Mouse (Mus musculus) MEL (cell line): ENCODE measurements around the gene Duxbl3. TPM values are rescaled to one million over a fixed set of nuclear protein-coding genes. Genes with fewer than 3 reads are reported as not detected.
"Not testable (repeated sequence)": the region's sequence is repeated elsewhere in the genome, so short reads cannot be mapped to it uniquely, and the experiment has no call there.

ENCODE experiments used
- DNase-seq: peaks from one replicate; pipeline ENCODE4 v3.0.0; 2011; ENCODE audit warnings: low read depth, low spot score
- H3K27ac ChIP-seq: 2 replicates; pipeline ENCODE4 v1.5.1; 2012; ENCODE audit warnings: low read depth, mild to moderate bottlenecking, control low read depth, low read length, moderate library complexity; ENCODE audit not compliant: control insufficient read depth
- H3K27me3 ChIP-seq, 2 experiments: fragments of 150-350 bp in 1 of 2; sonication (generic) in 1 of 2; 2 replicates each; pipeline ENCODE4 v1.6.1; 2012; ENCODE audit warnings: low read length in 2 of 2, mild to moderate bottlenecking in 2 of 2, improper control_type of control experiment in 1 of 2, moderate library complexity in 1 of 2; ENCODE audit not compliant: insufficient read depth in 2 of 2, control insufficient read depth in 1 of 2
- H3K36me3 ChIP-seq, 2 experiments: 2 replicates each; pipeline ENCODE4 v1.6.1; 2012 to 2014; ENCODE audit warnings: low read length in 2 of 2, improper control_type of control experiment in 1 of 2, inconsistent platforms in 1 of 2, mild to moderate bottlenecking in 1 of 2; ENCODE audit not compliant: insufficient read depth in 2 of 2, control insufficient read depth in 1 of 2
- H3K4me1 ChIP-seq, 2 experiments: fragments of 150-350 bp in 1 of 2; sonication (generic) in 1 of 2; 2 replicates each; pipeline ENCODE4 v1.6.1; 2012; ENCODE audit warnings: low read length in 2 of 2, improper control_type of control experiment in 1 of 2, mild to moderate bottlenecking in 1 of 2; ENCODE audit not compliant: insufficient read depth in 2 of 2, control insufficient read depth in 1 of 2
- H3K4me3 ChIP-seq, 2 experiments: fragments of 150-350 bp in 1 of 2; sonication (generic) in 1 of 2; 2 replicates each; pipeline ENCODE4 v1.5.1; 2012; ENCODE audit warnings: low read depth in 2 of 2, low read length in 2 of 2, mild to moderate bottlenecking in 2 of 2, moderate library complexity in 2 of 2, control low read depth in 1 of 2, improper control_type of control experiment in 1 of 2; ENCODE audit not compliant: control insufficient read depth in 1 of 2, insufficient read depth in 1 of 2
- H3K79me2 ChIP-seq: 2 replicates; pipeline ENCODE4 v1.6.1; 2012; ENCODE audit warnings: mild to moderate bottlenecking, low read length, moderate library complexity; ENCODE audit not compliant: control insufficient read depth, poor library complexity, insufficient read depth
- H3K9ac ChIP-seq: 2 replicates; pipeline ENCODE4 v1.6.1; 2012; ENCODE audit warnings: low read depth, mild to moderate bottlenecking, control low read depth, low read length, moderate library complexity; ENCODE audit not compliant: control insufficient read depth, poor library complexity, severe bottlenecking
- H3K9me3 ChIP-seq: fragments of 150-350 bp; sonication (generic); replicated peaks from 2 replicates; pipeline ENCODE4 v1.6.1; 2012; ENCODE audit warnings: mild to moderate bottlenecking, low read length, improper control_type of control experiment, moderate library complexity; ENCODE audit not compliant: insufficient read depth
- polyA plus RNA-seq, 2 experiments: library from polyadenylated mRNA; stranded (reverse) in 1 of 2; unstranded in 1 of 2; fragments of >175 nt in 1 of 2; fragments of >200 nt in 1 of 2; gene quantifications; 2 replicates each; pipeline versions ENCODE4 v1.2.1 to v1.2.4; 2012; ENCODE audit warnings: low replicate concordance in 2 of 2, low read depth in 1 of 2; ENCODE audit not compliant: insufficient read length in 2 of 2, insufficient read depth in 1 of 2, missing spikeins in 1 of 2
- total RNA-seq: library from RNA; depleted of rRNA; stranded (reverse); fragments of 300-350 nt; gene quantifications from 2 replicates; pipeline ENCODE4 v1.2.3, GENCODE M21; 2012; rRNA removed

The Duxbl3 gene
- not detected in 2 replicates for total RNA-seq
- polyA plus RNA-seq = not detected

GRCm38 (mm10) chr14:26257756-26258617 lies at the start of gene Duxbl3:
TSS of gene Duxbl3 (plus strand) at chr14:26257962.
- H3K27ac ChIP-seq, H3K79me2 ChIP-seq, H3K36me3 ChIP-seq, DNase-seq, H3K9ac ChIP-seq, H3K9me3 ChIP-seq, H3K4me3 ChIP-seq, H3K27me3 ChIP-seq, H3K4me1 ChIP-seq: not testable (repeated sequence)

GRCm38 (mm10) chr14:26216233-26217000 lies 41.3 kb upstream of the Duxbl3 start:
- not testable (repeated sequence) for H3K27ac ChIP-seq, H3K9ac ChIP-seq, H3K9me3 ChIP-seq, H3K4me1 ChIP-seq, H3K4me3 ChIP-seq, H3K36me3 ChIP-seq, H3K27me3 ChIP-seq, DNase-seq, H3K79me2 ChIP-seq

- not testable (repeated sequence) for H3K79me2 ChIP-seq, H3K27ac ChIP-seq, H3K36me3 ChIP-seq, H3K4me3 ChIP-seq, H3K27me3 ChIP-seq, H3K9ac ChIP-seq, H3K9me3 ChIP-seq, DNase-seq, H3K4me1 ChIP-seq
These were observed 20.6 kb upstream of the Duxbl3 start for GRCm38 (mm10) chr14:26237183-26237582.

- not testable (repeated sequence) for DNase-seq, H3K27ac ChIP-seq, H3K9me3 ChIP-seq, H3K36me3 ChIP-seq, H3K79me2 ChIP-seq, H3K4me3 ChIP-seq, H3K9ac ChIP-seq, H3K4me1 ChIP-seq, H3K27me3 ChIP-seq
These were observed 967 bp downstream of the Duxbl3 start for GRCm38 (mm10) chr14:26258729-26259128.

- not testable (repeated sequence) for H3K4me3 ChIP-seq, H3K27ac ChIP-seq
These were observed 29.0 kb downstream of the Duxbl3 start for GRCm38 (mm10) chr14:26286737-26287136.

More at GRCm38 (mm10) chr14:26286737-26287136, 29.0 kb downstream of the Duxbl3 start:
- H3K27me3 ChIP-seq, H3K9ac ChIP-seq, H3K79me2 ChIP-seq, H3K36me3 ChIP-seq, H3K9me3 ChIP-seq, DNase-seq, H3K4me1 ChIP-seq: not testable (repeated sequence)
